Mouse (Mus musculus): ENCODE data around the gene Olfr995.

DNA sequence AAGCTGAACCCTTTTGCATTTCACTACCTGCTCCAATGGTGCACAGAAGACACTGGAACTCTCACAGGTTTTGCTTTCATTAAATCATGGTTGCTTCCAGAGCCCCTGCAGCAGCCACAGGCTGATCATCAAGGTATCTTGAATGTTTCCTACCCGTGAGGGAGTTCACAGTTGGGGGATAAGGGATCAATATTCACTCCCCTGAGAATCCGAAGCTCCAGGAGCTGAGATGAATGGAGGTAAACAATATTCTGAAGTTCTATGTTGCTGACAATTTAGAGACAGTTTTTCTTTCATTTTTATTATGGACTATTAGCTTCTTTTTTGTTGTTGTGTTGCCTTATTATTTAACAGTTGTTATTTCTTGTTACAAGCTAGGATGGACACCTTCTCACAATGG lies 34.1 kb downstream of the Olfr995 start, which contains the start of gene Olfr992:
- no peak for TF ChIP-seq GATA1 (IDR thresholded peaks at IDR 0.05; ENCODE audit: borderline replicate concordance, low read length)
- TF ChIP-seq FLI1 (IDR thresholded peaks at IDR 0.05; ENCODE audit: low read length): no peak

Data from megakaryocyte, embryonic 14.5 days (primary cell).